Mouse (Mus musculus): ENCODE measurements at regions not wholly inside any gene's neighbourhood (a gene's known extent, or its start where the extent isn't known, plus 50 kb on each side); places are given as distances from the start of the nearest gene placed in this dataset.

- no peak overlapping the region for H3K4me3 ChIP-seq (ENCODE audit: insufficient read depth, low read depth, low read length)
- H3K27ac ChIP-seq (replicated peaks; ENCODE audit: low read depth, low read length) = no peak overlapping the region
- no peaks in the 10 kb centered on the region for H3K4me1 ChIP-seq (ENCODE audit: control insufficient read depth, insufficient read depth, insufficient read length, low read length)
These were observed 95.0 kb upstream of the 1700024P04Rik start for GRCm38 (mm10) chr13:99079331-99079761.

GRCm38 (mm10) chr13:99078643-99079042, 94.3 kb upstream of the 1700024P04Rik start:
- H3K27ac ChIP-seq (replicated peaks; ENCODE audit: low read depth, low read length) = no peak overlapping the region
- no peaks in the 10 kb centered on the region for H3K4me1 ChIP-seq (ENCODE audit: control insufficient read depth, insufficient read depth, insufficient read length, low read length)
- no peak overlapping the region for H3K4me3 ChIP-seq (ENCODE audit: insufficient read depth, low read depth, low read length)

GRCm38 (mm10) chr13:99077039-99077749, 92.8 kb upstream of the 1700024P04Rik start:
- H3K4me1 ChIP-seq (ENCODE audit: control insufficient read depth, insufficient read depth, insufficient read length, low read length) = no peaks in the 10 kb centered on the region
- H3K4me3 ChIP-seq (ENCODE audit: insufficient read depth, low read depth, low read length) = no peak overlapping the region
- no peak overlapping the region for H3K27ac ChIP-seq (replicated peaks; ENCODE audit: low read depth, low read length)

- Histone ChIP-seq H3K4me1 (ENCODE audit: control insufficient read depth, insufficient read depth, insufficient read length, low read length) (no peaks in the 10 kb centered on the region), H3K27ac (replicated peaks; ENCODE audit: low read depth, low read length) (no peak overlapping the region), H3K4me3 (ENCODE audit: insufficient read depth, low read depth, low read length) (no peak overlapping the region)
These were observed 91.1 kb upstream of the 1700024P04Rik start for GRCm38 (mm10) chr13:99075467-99075866.

- Histone ChIP-seq H3K4me3 (ENCODE audit: insufficient read depth, low read depth, low read length) (no peak overlapping the region), H3K27ac (replicated peaks; ENCODE audit: low read depth, low read length) (no peak overlapping the region), H3K4me1 (ENCODE audit: control insufficient read depth, insufficient read depth, insufficient read length, low read length) (no peaks in the 10 kb centered on the region)
These were observed 87.6 kb upstream of the 1700024P04Rik start for GRCm38 (mm10) chr13:99071821-99072414.

GRCm38 (mm10) chr13:99071413-99071812, 87.0 kb upstream of the 1700024P04Rik start:
- Histone ChIP-seq H3K4me3 (ENCODE audit: insufficient read depth, low read depth, low read length) (no peak overlapping the region), H3K4me1 (ENCODE audit: control insufficient read depth, insufficient read depth, insufficient read length, low read length) (no peaks in the 10 kb centered on the region), H3K27ac (replicated peaks; ENCODE audit: low read depth, low read length) (no peak overlapping the region)

- Histone ChIP-seq H3K4me3 (ENCODE audit: insufficient read depth, low read depth, low read length) (no peak overlapping the region), H3K4me1 (ENCODE audit: control insufficient read depth, insufficient read depth, insufficient read length, low read length) (no peaks in the 10 kb centered on the region), H3K27ac (replicated peaks; ENCODE audit: low read depth, low read length) (no peak overlapping the region)
These were observed 85.4 kb upstream of the 1700024P04Rik start for GRCm38 (mm10) chr13:99069767-99070166.

- Histone ChIP-seq H3K27ac (replicated peaks; ENCODE audit: low read depth, low read length) (no peak overlapping the region), H3K4me1 (ENCODE audit: control insufficient read depth, insufficient read depth, insufficient read length, low read length) (no peaks in the 10 kb centered on the region), H3K4me3 (ENCODE audit: insufficient read depth, low read depth, low read length) (no peak overlapping the region)
These were observed 83.1 kb upstream of the 1700024P04Rik start for GRCm38 (mm10) chr13:99067504-99067903.

- no peaks in the 10 kb centered on the region for H3K4me1 ChIP-seq (ENCODE audit: control insufficient read depth, insufficient read depth, insufficient read length, low read length)
- no peak overlapping the region for H3K27ac ChIP-seq (replicated peaks; ENCODE audit: low read depth, low read length)
- H3K4me3 ChIP-seq (ENCODE audit: insufficient read depth, low read depth, low read length) = no peak overlapping the region
These were observed 79.1 kb upstream of the 1700024P04Rik start for GRCm38 (mm10) chr13:99063431-99063830.

GRCm38 (mm10) chr13:99062936-99063335, 78.6 kb upstream of the 1700024P04Rik start:
- Histone ChIP-seq H3K27ac (replicated peaks; ENCODE audit: low read depth, low read length) (no peak overlapping the region), H3K4me3 (ENCODE audit: insufficient read depth, low read depth, low read length) (no peak overlapping the region), H3K4me1 (ENCODE audit: control insufficient read depth, insufficient read depth, insufficient read length, low read length) (no peaks in the 10 kb centered on the region)

GRCm38 (mm10) chr13:99058131-99058970, 74.0 kb upstream of the 1700024P04Rik start:
- Histone ChIP-seq H3K4me3 (ENCODE audit: insufficient read depth, low read depth, low read length) (no peak overlapping the region), H3K27ac (replicated peaks; ENCODE audit: low read depth, low read length) (no peak overlapping the region)

GRCm38 (mm10) chr13:99057696-99058095, 73.3 kb upstream of the 1700024P04Rik start:
- Histone ChIP-seq H3K4me3 (ENCODE audit: insufficient read depth, low read depth, low read length) (no peak overlapping the region), H3K27ac (replicated peaks; ENCODE audit: low read depth, low read length) (no peak overlapping the region), H3K4me1 (ENCODE audit: control insufficient read depth, insufficient read depth, insufficient read length, low read length) (no peaks in the 10 kb centered on the region)

More at GRCm38 (mm10) chr13:99058131-99058970, 74.0 kb upstream of the 1700024P04Rik start:
- H3K4me1 ChIP-seq (ENCODE audit: control insufficient read depth, insufficient read depth, insufficient read length, low read length) = no peaks in the 10 kb centered on the region

GRCm38 (mm10) chr13:99057293-99057588, 72.9 kb upstream of the 1700024P04Rik start:
- Histone ChIP-seq H3K27ac (replicated peaks; ENCODE audit: low read depth, low read length) (no peak overlapping the region), H3K4me1 (ENCODE audit: control insufficient read depth, insufficient read depth, insufficient read length, low read length) (no peaks in the 10 kb centered on the region), H3K4me3 (ENCODE audit: insufficient read depth, low read depth, low read length) (no peak overlapping the region)

- no peak overlapping the region for H3K4me3 ChIP-seq (ENCODE audit: insufficient read depth, low read depth, low read length)
- H3K27ac ChIP-seq (replicated peaks; ENCODE audit: low read depth, low read length) = no peak overlapping the region
- no peaks in the 10 kb centered on the region for H3K4me1 ChIP-seq (ENCODE audit: control insufficient read depth, insufficient read depth, insufficient read length, low read length)
These were observed 72.3 kb upstream of the 1700024P04Rik start for GRCm38 (mm10) chr13:99056432-99057292.

Data from brown adipose tissue, adult 24 weeks (tissue).